15 mouse cellular contexts compared by ENCODE assay signal in genomic region chr3:60556596-60556995, GRCm38 (mm10).
"Had no signal": no experiment of that assay in that cellular context is flagged by ENCODE, and none has a peak within 500 bp of the region (broad histone marks: within the 10 kb centered on the region; RNA-seq: fewer than 3 reads in every experiment).

No protein-coding gene starts in this region.

- DNase-seq: lung, adult 18-20 months; lung, embryonic 14.5 days; lung, postnatal 10 days; lung, postnatal 4 days; midbrain, embryonic 14.5 days; right cerebral cortex, postnatal 14 days; thymus, adult 2 months; thymus, postnatal 25 days; thymus, postnatal 4 days had no signal

- H3K4me1 ChIP-seq: stomach, embryonic 15.5 days had no signal

- H3K27me3 ChIP-seq: midbrain, embryonic 12.5 days; neural tube, embryonic 12.5 days; stomach, embryonic 15.5 days had no signal

- H3K9ac ChIP-seq: lung, embryonic 14.5 days; midbrain, embryonic 12.5 days; neural tube, embryonic 12.5 days; stomach, embryonic 15.5 days had no signal

- H3K27ac ChIP-seq: midbrain, embryonic 10.5 days; midbrain, embryonic 12.5 days; neural tube, embryonic 12.5 days; stomach, embryonic 15.5 days; stomach, postnatal 0 days had no signal

- H3K36me3 ChIP-seq: midbrain, embryonic 10.5 days; midbrain, embryonic 12.5 days; neural tube, embryonic 12.5 days; stomach, embryonic 15.5 days had no signal

- ATAC-seq: midbrain, embryonic 16.5 days had no signal

- H3K4me2 ChIP-seq: lung, embryonic 14.5 days; midbrain, embryonic 12.5 days; neural tube, embryonic 12.5 days; stomach, embryonic 15.5 days had no signal

- H3K9me3 ChIP-seq: midbrain, embryonic 10.5 days; midbrain, embryonic 12.5 days; neural tube, embryonic 12.5 days; stomach, embryonic 15.5 days had no signal

- H3K4me3 ChIP-seq: midbrain, embryonic 10.5 days; midbrain, embryonic 12.5 days; neural tube, embryonic 12.5 days; stomach, embryonic 15.5 days had no signal
